Mouse (Mus musculus): ENCODE data around the gene Myo1b.

- TF ChIP-seq POLR2A (IDR thresholded peaks at IDR 0.05; ENCODE audit: insufficient read length, low read depth) (no peak), CEBPB (IDR thresholded peaks at IDR 0.05; ENCODE audit: insufficient read depth, poor library complexity, severe bottlenecking) (no peak), TCF12 (IDR thresholded peaks at IDR 0.05; ENCODE audit: insufficient read depth, poor library complexity, severe bottlenecking) (no peak), MYOG (IDR thresholded peaks at IDR 0.05; ENCODE audit: control insufficient read depth in 1 of 3, insufficient read depth in 1 of 3, insufficient read length in 2 of 3, low read depth in 2 of 3) (no peak), USF1 (IDR thresholded peaks at IDR 0.05; ENCODE audit: low read depth) (no peak), TCF3 (IDR thresholded peaks at IDR 0.05; ENCODE audit: insufficient read length, low read depth) (no peak)
Measured at GRCm38 (mm10) chr1:51922820-51923219, 6.9 kb upstream of the Myo1b start.

Data from myocyte (in vitro differentiated cells).